Mouse (Mus musculus): ENCODE data around the gene Kif22. TPM values are rescaled to one million over a fixed set of nuclear protein-coding genes. Genes with fewer than 3 reads are reported as not detected.

Kif22 gene
- polyA plus RNA-seq, 1 experiment from 2014 or later, result 90.7 TPM

DNA sequence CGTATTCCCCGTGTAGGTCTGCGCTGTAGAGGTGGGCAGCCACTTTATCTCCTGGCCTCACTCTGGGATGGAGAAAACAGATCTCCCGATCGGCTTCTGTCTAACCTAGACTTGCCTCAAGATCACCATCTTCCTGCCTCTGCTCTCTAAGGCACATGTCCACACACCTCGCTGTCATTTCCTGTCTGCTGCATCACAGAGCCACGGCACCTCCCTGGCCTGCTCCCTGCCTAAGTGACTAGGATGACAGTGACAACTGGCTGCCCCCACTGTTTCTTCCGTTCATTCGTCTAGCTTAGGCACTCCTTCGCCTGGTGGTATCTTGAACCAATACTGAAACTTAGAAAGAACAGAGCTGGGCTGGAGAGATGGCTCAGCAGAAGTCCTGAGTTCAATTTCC, 42.7 kb downstream of the Kif22 start:
- no peaks in the 10 kb centered on the region for H3K27me3 ChIP-seq
- H3K4me2 ChIP-seq, result no peak overlapping the region
- no peak overlapping the region for H3K27ac ChIP-seq
- no peak for ATAC-seq (ENCODE audit: insufficient number of reproducible peaks, low FRiP score, low TSS enrichment, low read depth)
- H3K36me3 ChIP-seq, result 0 out of 2 replicates have a peak, but pooled peaks cover 2% of the 10 kb centered on the region
- no peaks in the 10 kb centered on the region for H3K4me1 ChIP-seq
- H3K9me3 ChIP-seq, result no peaks in the 10 kb centered on the region
- H3K9ac ChIP-seq, result no peak overlapping the region
- 78% methylated on average over 10 of the region's 10 CpGs for WGBS
- no peak overlapping the region for H3K4me3 ChIP-seq

GRCm38 (mm10) chr7:126996449-126996848, 45.8 kb downstream of the Kif22 start:
- no peaks in the 10 kb centered on the region for H3K27me3 ChIP-seq
- H3K36me3 ChIP-seq, result 0 out of 2 replicates have a peak, but pooled peaks cover 2% of the 10 kb centered on the region
- no peak for ATAC-seq (ENCODE audit: insufficient number of reproducible peaks, low FRiP score, low TSS enrichment, low read depth)
- H3K27ac ChIP-seq, result no peak overlapping the region
- no peaks in the 10 kb centered on the region for H3K4me1 ChIP-seq
- 84% methylated on average over 4 of the region's 4 CpGs for WGBS
- H3K4me3 ChIP-seq, result no peak overlapping the region
- no peak overlapping the region for H3K4me2 ChIP-seq
- no peaks in the 10 kb centered on the region for H3K9me3 ChIP-seq
- no peak overlapping the region for H3K9ac ChIP-seq

GRCm38 (mm10) chr7:126988816-126989215, 53.5 kb downstream of the Kif22 start:
- Histone ChIP-seq H3K9ac (no peak overlapping the region), H3K4me2 (no peak overlapping the region), H3K9me3 (no peaks in the 10 kb centered on the region), H3K36me3 (no peaks in the 10 kb centered on the region), H3K4me3 (no peak overlapping the region), H3K4me1 (peaks cover 4% of the 10 kb centered on the region; the same call in 1 of the 2 replicates), H3K27ac (no peak overlapping the region), H3K27me3 (no peaks in the 10 kb centered on the region)
- no peak for ATAC-seq (ENCODE audit: insufficient number of reproducible peaks, low FRiP score, low TSS enrichment, low read depth)
- 70% methylated on average over 8 of the region's 8 CpGs for WGBS

- no peak overlapping the region for H3K4me3 ChIP-seq
- H3K27me3 ChIP-seq, result no peaks in the 10 kb centered on the region
- H3K27ac ChIP-seq, result no peak overlapping the region
- H3K4me1 ChIP-seq, result peaks cover 4% of the 10 kb centered on the region; the same call in 1 of the 2 replicates
- no peak overlapping the region for H3K4me2 ChIP-seq
- H3K9me3 ChIP-seq, result no peaks in the 10 kb centered on the region
- H3K36me3 ChIP-seq, result peaks cover 4% of the 10 kb centered on the region
- WGBS, result 33% methylated on average over 9 of the region's 9 CpGs
- H3K9ac ChIP-seq, result no peak overlapping the region
- no peak for ATAC-seq (ENCODE audit: insufficient number of reproducible peaks, low FRiP score, low TSS enrichment, low read depth)
These were observed 56.0 kb downstream of the Kif22 start for GRCm38 (mm10) chr7:126986319-126986718.

DNA sequence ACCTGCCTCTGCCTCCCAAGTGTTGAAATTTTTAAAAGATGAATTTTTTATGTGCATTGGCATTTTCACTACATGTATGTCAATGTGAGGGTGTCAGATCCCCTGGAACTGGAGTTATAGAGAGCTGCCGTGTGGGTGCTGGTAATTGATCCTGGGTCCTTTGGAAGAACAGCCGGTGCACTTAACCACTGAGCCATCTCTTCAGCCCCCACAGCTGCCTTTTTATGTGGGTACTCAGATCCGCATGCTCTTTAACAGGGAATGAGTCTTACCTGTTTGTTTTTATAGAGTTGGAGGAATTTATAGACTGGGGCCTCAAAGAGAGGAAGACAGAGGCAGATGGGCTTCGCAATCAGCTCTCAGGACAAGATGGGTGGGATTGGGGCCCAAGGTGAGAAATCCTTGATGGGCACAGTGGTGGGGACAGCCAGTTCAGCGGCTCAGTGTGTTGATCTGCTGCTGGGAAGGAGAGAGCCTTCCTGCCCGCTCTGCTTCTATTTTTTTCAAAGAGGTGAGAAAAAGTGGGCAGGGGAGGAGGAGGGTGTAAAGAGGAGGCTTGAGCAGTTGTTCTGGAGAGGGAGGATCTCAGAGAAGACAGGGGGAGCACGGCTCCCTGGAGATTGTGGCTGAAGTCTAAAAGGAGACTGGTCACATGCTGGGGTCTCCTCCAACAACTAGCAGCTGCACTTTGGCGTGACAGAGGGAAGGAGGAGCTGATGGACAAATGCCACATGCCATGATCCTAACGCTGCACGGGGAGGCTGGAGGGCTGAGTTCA, 57.4 kb downstream of the Kif22 start:
- H3K4me1 ChIP-seq, result peaks cover 4% of the 10 kb centered on the region; the same call in 1 of the 2 replicates
- no peak overlapping the region for H3K4me3 ChIP-seq
- H3K9ac ChIP-seq, result no peak overlapping the region
- no peaks in the 10 kb centered on the region for H3K27me3 ChIP-seq
- ATAC-seq (ENCODE audit: insufficient number of reproducible peaks, low FRiP score, low TSS enrichment, low read depth), result no peak
- H3K9me3 ChIP-seq, result no peaks in the 10 kb centered on the region
- no peak overlapping the region for H3K4me2 ChIP-seq
- H3K27ac ChIP-seq, result no peak overlapping the region
- H3K36me3 ChIP-seq, result peaks cover 17% of the 10 kb centered on the region
- 34% methylated on average over 10 of the region's 10 CpGs for WGBS

GRCm38 (mm10) chr7:126983113-126983512, 59.2 kb downstream of the Kif22 start:
- H3K36me3 ChIP-seq, result peaks cover 34% of the 10 kb centered on the region
- H3K27me3 ChIP-seq, result no peaks in the 10 kb centered on the region
- H3K4me2 ChIP-seq, result no peak overlapping the region
- no peaks in the 10 kb centered on the region for H3K9me3 ChIP-seq
- H3K4me1 ChIP-seq, result peaks cover 7% of the 10 kb centered on the region
- no peak overlapping the region for H3K27ac ChIP-seq
- H3K9ac ChIP-seq, result no peak overlapping the region
- no peak overlapping the region for H3K4me3 ChIP-seq
- no peak for ATAC-seq (ENCODE audit: insufficient number of reproducible peaks, low FRiP score, low TSS enrichment, low read depth)
- WGBS, result 74% methylated on average over 7 of the region's 7 CpGs

DNA sequence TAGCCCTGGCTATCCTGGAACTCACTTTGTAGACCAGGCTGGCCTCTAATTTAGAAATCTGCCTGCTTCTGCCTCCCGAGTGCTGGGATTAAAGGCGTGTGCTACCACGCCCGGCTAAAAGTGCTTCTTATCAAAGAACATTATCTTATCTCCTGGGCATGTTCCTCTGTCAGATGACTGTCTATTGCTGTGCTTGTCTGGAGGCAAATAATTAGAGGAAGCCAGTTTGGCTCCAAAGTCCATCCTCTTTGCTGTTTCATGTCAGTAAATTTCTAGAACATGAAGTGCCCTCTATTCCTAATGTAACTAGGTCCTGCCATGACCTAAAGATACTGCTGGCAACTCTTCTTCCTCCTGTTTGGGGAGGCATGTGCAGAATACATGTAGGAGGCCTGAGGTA, 60.2 kb downstream of the Kif22 start:
- ATAC-seq (ENCODE audit: insufficient number of reproducible peaks, low FRiP score, low TSS enrichment, low read depth), result no peak
- H3K27me3 ChIP-seq, result no peaks in the 10 kb centered on the region
- no peak overlapping the region for H3K4me2 ChIP-seq
- no peak overlapping the region for H3K27ac ChIP-seq
- peaks cover 37% of the 10 kb centered on the region for H3K36me3 ChIP-seq
- no peaks in the 10 kb centered on the region for H3K9me3 ChIP-seq
- WGBS, result 88% methylated on average over 4 of the region's 4 CpGs
- no peak overlapping the region for H3K9ac ChIP-seq
- H3K4me3 ChIP-seq, result no peak overlapping the region
- peaks cover 15% of the 10 kb centered on the region for H3K4me1 ChIP-seq

- no peak overlapping the region for H3K4me3 ChIP-seq
- WGBS, result 88% methylated on average over 2 of the region's 2 CpGs
- H3K27me3 ChIP-seq, result no peaks in the 10 kb centered on the region
- H3K36me3 ChIP-seq, result peaks cover 37% of the 10 kb centered on the region
- H3K9ac ChIP-seq, result no peak overlapping the region
- no peak overlapping the region for H3K27ac ChIP-seq
- no peaks in the 10 kb centered on the region for H3K9me3 ChIP-seq
- no peak overlapping the region for H3K4me2 ChIP-seq
- H3K4me1 ChIP-seq, result peaks cover 19% of the 10 kb centered on the region
- ATAC-seq (ENCODE audit: insufficient number of reproducible peaks, low FRiP score, low TSS enrichment, low read depth), result no peak
These were observed 60.7 kb downstream of the Kif22 start for GRCm38 (mm10) chr7:126981601-126982000.

DNA sequence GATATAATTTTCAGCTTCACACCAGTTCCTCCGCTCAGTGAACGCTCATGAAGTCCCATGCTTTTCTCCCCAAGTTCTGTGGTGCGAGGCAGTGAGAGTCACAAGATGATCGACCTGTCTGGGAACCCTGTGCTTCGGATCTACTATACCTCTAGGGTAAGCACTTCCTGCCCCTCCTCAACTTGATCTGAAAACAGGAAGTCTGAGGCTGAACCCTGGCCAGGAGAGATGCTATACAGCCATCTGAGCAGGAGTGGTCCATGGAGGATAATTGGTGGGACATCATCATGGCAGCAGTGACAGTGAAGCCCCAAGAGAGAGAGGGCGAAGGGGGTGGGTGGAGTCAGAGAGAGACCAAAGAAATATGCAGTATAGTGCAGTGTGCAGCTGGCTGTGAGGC, 63.4 kb downstream of the Kif22 start:
- Histone ChIP-seq H3K4me1 (peaks cover 19% of the 10 kb centered on the region), H3K36me3 (peaks cover 37% of the 10 kb centered on the region), H3K27ac (no peak overlapping the region), H3K4me2 (no peak overlapping the region), H3K9ac (no peak overlapping the region), H3K27me3 (no peaks in the 10 kb centered on the region), H3K9me3 (no peaks in the 10 kb centered on the region), H3K4me3 (no peak overlapping the region)
- no peak for ATAC-seq (ENCODE audit: insufficient number of reproducible peaks, low FRiP score, low TSS enrichment, low read depth)
- 85% methylated on average over 6 of the region's 6 CpGs for WGBS

Small RNA genes lying within 50 kb of the gene (microRNA-seq; reads per million reads assigned to microRNA genes)
- gene Gm44343, result not detected

Other genes with a start within 250 kb of the Kif22 start
- 212 and 227 TPM in 2 replicates for gene Ppp4c, start 250.0 kb downstream of the Kif22 start, polyA plus RNA-seq (2015; fragmentation: Nextera tagmentation; extraction: Ambion mirVana)
- 0.22 and 0.56 TPM in 2 replicates for gene Fam57b, start 244.8 kb downstream of the Kif22 start, polyA plus RNA-seq (2015; fragmentation: Nextera tagmentation; extraction: Ambion mirVana)
- not detected in 2 replicates for gene 4930451I11Rik, start 210.8 kb downstream of the Kif22 start, polyA plus RNA-seq (2015; fragmentation: Nextera tagmentation; extraction: Ambion mirVana)
- 0.57 and 0.82 TPM in 2 replicates for gene Doc2a, start 195.1 kb downstream of the Kif22 start, polyA plus RNA-seq (2015; fragmentation: Nextera tagmentation; extraction: Ambion mirVana)
- 26.7 and 30.1 TPM in 2 replicates for gene Hirip3, start 180.5 kb downstream of the Kif22 start, polyA plus RNA-seq (2015; fragmentation: Nextera tagmentation; extraction: Ambion mirVana)
- gene Ino80e, start 180.1 kb downstream of the Kif22 start, polyA plus RNA-seq (2015; fragmentation: Nextera tagmentation; extraction: Ambion mirVana), result 80.7 and 82.1 TPM in 2 replicates
- 40.9 and 46.3 TPM in 2 replicates for gene Taok2, start 157.8 kb downstream of the Kif22 start, polyA plus RNA-seq (2015; fragmentation: Nextera tagmentation; extraction: Ambion mirVana)
- gene Tmem219, start 119.6 kb downstream of the Kif22 start, polyA plus RNA-seq (2015; fragmentation: Nextera tagmentation; extraction: Ambion mirVana), result 31.3 and 35.1 TPM in 2 replicates
- gene Kctd13, start 113.6 kb downstream of the Kif22 start, polyA plus RNA-seq (2015; fragmentation: Nextera tagmentation; extraction: Ambion mirVana), result 13.5 and 15.3 TPM in 2 replicates
- gene Asphd1, start 92.9 kb downstream of the Kif22 start, polyA plus RNA-seq (2015; fragmentation: Nextera tagmentation; extraction: Ambion mirVana), result 0.10 TPM in 1 of 2 replicates, not detected in the other
- 0.46 and 0.50 TPM in 2 replicates for gene Sez6l2, start 91.9 kb downstream of the Kif22 start, polyA plus RNA-seq (2015; fragmentation: Nextera tagmentation; extraction: Ambion mirVana)
- gene Cdipt, start 66.6 kb downstream of the Kif22 start, polyA plus RNA-seq (2015; fragmentation: Nextera tagmentation; extraction: Ambion mirVana), result 105 and 119 TPM in 2 replicates
- gene Cdiptos, start 66.4 kb downstream of the Kif22 start, polyA plus RNA-seq (2015; fragmentation: Nextera tagmentation; extraction: Ambion mirVana), result 1.5 and 1.6 TPM in 2 replicates
- 13.1 and 17.0 TPM in 2 replicates for gene Mvp, start 27.9 kb downstream of the Kif22 start, polyA plus RNA-seq (2015; fragmentation: Nextera tagmentation; extraction: Ambion mirVana)
- 0.63 and 1.8 TPM in 2 replicates for gene Pagr1b, start 26.0 kb downstream of the Kif22 start, polyA plus RNA-seq (2015; fragmentation: Nextera tagmentation; extraction: Ambion mirVana)
- gene Pagr1a, start 25.1 kb downstream of the Kif22 start, polyA plus RNA-seq (2015; fragmentation: Nextera tagmentation; extraction: Ambion mirVana), result 46.7 and 85.6 TPM in 2 replicates
- gene Gm42742, start 21.4 kb downstream of the Kif22 start, polyA plus RNA-seq (2015; fragmentation: Nextera tagmentation; extraction: Ambion mirVana), result 28.9 and 58.2 TPM in 2 replicates
- 16.5 and 17.5 TPM in 2 replicates for gene Prrt2, start 21.3 kb downstream of the Kif22 start, polyA plus RNA-seq (2015; fragmentation: Nextera tagmentation; extraction: Ambion mirVana)
- 49.8 and 54.8 TPM in 2 replicates for gene Maz, start 15.4 kb downstream of the Kif22 start, polyA plus RNA-seq (2015; fragmentation: Nextera tagmentation; extraction: Ambion mirVana)
- gene Zg16, start 44.9 kb upstream of the Kif22 start, polyA plus RNA-seq (2015; fragmentation: Nextera tagmentation; extraction: Ambion mirVana), result not detected in 2 replicates
- 5.3 and 6.1 TPM in 2 replicates for gene AI467606, start 48.9 kb upstream of the Kif22 start, polyA plus RNA-seq (2015; fragmentation: Nextera tagmentation; extraction: Ambion mirVana)
- gene Qprt, start 79.8 kb upstream of the Kif22 start, polyA plus RNA-seq (2015; fragmentation: Nextera tagmentation; extraction: Ambion mirVana), result 4.1 and 6.3 TPM in 2 replicates
- 0.81 and 0.84 TPM in 2 replicates for gene Spn, start 95.4 kb upstream of the Kif22 start, polyA plus RNA-seq (2015; fragmentation: Nextera tagmentation; extraction: Ambion mirVana)
- gene Cd2bp2, start 153.6 kb upstream of the Kif22 start, polyA plus RNA-seq (2015; fragmentation: Nextera tagmentation; extraction: Ambion mirVana), result 53.6 and 55.1 TPM in 2 replicates
- gene Tbc1d10b, start 166.0 kb upstream of the Kif22 start, polyA plus RNA-seq (2015; fragmentation: Nextera tagmentation; extraction: Ambion mirVana), result 24.6 and 25.5 TPM in 2 replicates
- 422 and 1,232 TPM in 2 replicates for gene Mylpf, start 166.4 kb upstream of the Kif22 start, polyA plus RNA-seq (2015; fragmentation: Nextera tagmentation; extraction: Ambion mirVana)
- gene Zfp553, start 190.6 kb upstream of the Kif22 start, polyA plus RNA-seq (2015; fragmentation: Nextera tagmentation; extraction: Ambion mirVana), result 37.3 and 38.4 TPM in 2 replicates
- 19.6 and 22.7 TPM in 2 replicates for gene Sept1, start 190.7 kb upstream of the Kif22 start, polyA plus RNA-seq (2015; fragmentation: Nextera tagmentation; extraction: Ambion mirVana)
- 69.7 and 71.7 TPM in 2 replicates for gene Zfp771, start 201.8 kb upstream of the Kif22 start, polyA plus RNA-seq (2015; fragmentation: Nextera tagmentation; extraction: Ambion mirVana)
- 127 and 138 TPM in 2 replicates for gene Dctpp1, start 218.2 kb upstream of the Kif22 start, polyA plus RNA-seq (2015; fragmentation: Nextera tagmentation; extraction: Ambion mirVana)
- 56.7 and 59.1 TPM in 2 replicates for gene Sephs2, start 231.6 kb upstream of the Kif22 start, polyA plus RNA-seq (2015; fragmentation: Nextera tagmentation; extraction: Ambion mirVana)